Mouse (Mus musculus) heart, embryonic 13.5 days (tissue): ENCODE measurements around the gene Sox6. TPM values are rescaled to one million over a fixed set of nuclear protein-coding genes. Genes with fewer than 3 reads are reported as not detected.

Experiments used
- ATAC-seq: fragments of 200-750 bp; cut with Nextera tagmentation; 2 replicates; pipeline ENCODE4 v1.8.0; 2017; ENCODE audit warnings: moderate TSS enrichment; ENCODE audit not compliant: insufficient number of reproducible peaks, low FRiP score, low TSS enrichment; ENCODE audit errors: extremely low read depth
- H3K27ac ChIP-seq: fragments of 300-500 bp; sonication (generic); replicated peaks from 2 replicates; pipeline ENCODE4 v1.5.1; 2015; ENCODE audit warnings: moderate library complexity, mild to moderate bottlenecking, inconsistent platforms
- H3K27me3 ChIP-seq: fragments of 300-500 bp; sonication (generic); replicated peaks from 2 replicates; pipeline ENCODE4 v1.6.1; 2015; ENCODE audit warnings: mild to moderate bottlenecking, inconsistent platforms
- H3K36me3 ChIP-seq: fragments of 300-500 bp; sonication (generic); 2 replicates; pipeline ENCODE4 v1.6.1; 2015; ENCODE audit warnings: mild to moderate bottlenecking, inconsistent platforms
- H3K4me1 ChIP-seq: fragments of 300-500 bp; sonication (generic); 2 replicates; pipeline ENCODE4 v1.6.1; 2015; ENCODE audit warnings: inconsistent platforms
- H3K4me2 ChIP-seq: fragments of 300-500 bp; sonication (generic); 2 replicates; pipeline ENCODE4 v1.6.1; 2015; ENCODE audit warnings: inconsistent platforms, mild to moderate bottlenecking, moderate library complexity
- H3K4me3 ChIP-seq: fragments of 300-500 bp; sonication (generic); 2 replicates; pipeline ENCODE4 v1.5.1; 2015; ENCODE audit warnings: moderate library complexity, mild to moderate bottlenecking, inconsistent platforms
- H3K9ac ChIP-seq: fragments of 300-500 bp; sonication (generic); 2 replicates; pipeline ENCODE4 v1.6.1; 2015; ENCODE audit warnings: inconsistent platforms, mild to moderate bottlenecking, moderate library complexity
- H3K9me3 ChIP-seq: fragments of 300-500 bp; sonication (generic); 2 replicates; pipeline ENCODE4 v1.6.1; 2016; ENCODE audit warnings: inconsistent platforms
- whole genome bisulfite sequencing: fragments of 180-500 bp; shearing (Covaris S2); methylation state at CpG from one replicate; pipeline ENCODE4 v1.1.7; 2015; ENCODE audit warnings: mixed read lengths; 5-methylcytosine and 5-hydroxymethylcytosine counted together
- polyA plus RNA-seq: library from polyadenylated mRNA; unstranded; fragments of >200 nt; fragmentation: Nextera tagmentation; extraction: Ambion mirVana; gene quantifications from 2 replicates; pipeline ENCODE4 v1.2.1, GENCODE M21; 2015

The Sox6 gene
- polyA plus RNA-seq, 1 experiment from 2014 or later, result 27.2 TPM

DNA sequence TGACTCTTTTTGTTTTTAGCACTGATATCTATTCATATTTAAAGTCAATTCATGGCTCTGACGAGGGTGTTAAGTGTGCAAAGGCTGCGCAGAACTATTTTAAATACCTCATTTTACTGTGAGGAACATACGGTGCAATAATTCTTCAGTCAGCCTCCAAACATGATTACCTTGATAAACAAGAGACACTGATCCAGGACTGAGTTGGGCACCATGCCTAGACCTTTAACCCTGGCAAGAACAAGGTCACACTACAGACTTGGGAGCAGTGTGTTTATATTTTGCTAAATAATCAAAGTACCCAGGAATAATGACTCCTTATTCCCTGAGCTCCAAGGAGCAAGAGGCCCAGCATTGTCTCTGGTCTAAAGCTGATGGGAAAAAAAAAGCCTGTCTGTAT, 458.8 kb downstream of the Sox6 start:
- Histone ChIP-seq H3K9me3 (no peaks in the 10 kb centered on the region), H3K27me3 (no peaks in the 10 kb centered on the region), H3K4me1 (peaks cover 15% of the 10 kb centered on the region), H3K27ac (no peak overlapping the region), H3K9ac (no peak overlapping the region), H3K36me3 (no peaks in the 10 kb centered on the region), H3K4me3 (no peak overlapping the region), H3K4me2 (no peak overlapping the region)
- no peak for ATAC-seq
- 73% methylated on average over 3 of the region's 3 CpGs for WGBS

DNA sequence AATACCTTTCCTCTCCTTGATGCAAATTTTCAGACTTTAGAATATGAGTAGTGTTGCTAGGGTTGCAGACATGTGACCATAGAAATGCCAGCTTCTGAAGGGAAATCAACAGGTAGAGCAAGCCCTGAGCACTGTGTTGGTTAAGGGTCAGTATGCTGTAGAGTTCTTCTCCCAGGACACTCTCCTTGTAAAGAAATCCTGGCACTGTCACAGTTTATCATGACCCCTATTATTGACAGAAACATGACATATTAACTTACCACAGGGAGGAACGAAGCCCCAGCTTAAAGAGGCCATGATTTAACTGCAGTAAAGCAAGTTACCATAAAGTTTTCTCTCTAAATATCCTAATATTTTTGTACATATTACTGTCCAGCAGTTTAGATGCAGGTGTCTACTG, 462.2 kb downstream of the Sox6 start:
- Histone ChIP-seq H3K4me1 (peaks cover 18% of the 10 kb centered on the region), H3K27ac (no peak overlapping the region), H3K9ac (no peak overlapping the region), H3K36me3 (no peaks in the 10 kb centered on the region), H3K27me3 (no peaks in the 10 kb centered on the region), H3K4me2 (no peak overlapping the region), H3K9me3 (no peaks in the 10 kb centered on the region), H3K4me3 (no peak overlapping the region)
- 61% methylated on average over 1 of the region's 1 CpGs for WGBS
- no peak for ATAC-seq

DNA sequence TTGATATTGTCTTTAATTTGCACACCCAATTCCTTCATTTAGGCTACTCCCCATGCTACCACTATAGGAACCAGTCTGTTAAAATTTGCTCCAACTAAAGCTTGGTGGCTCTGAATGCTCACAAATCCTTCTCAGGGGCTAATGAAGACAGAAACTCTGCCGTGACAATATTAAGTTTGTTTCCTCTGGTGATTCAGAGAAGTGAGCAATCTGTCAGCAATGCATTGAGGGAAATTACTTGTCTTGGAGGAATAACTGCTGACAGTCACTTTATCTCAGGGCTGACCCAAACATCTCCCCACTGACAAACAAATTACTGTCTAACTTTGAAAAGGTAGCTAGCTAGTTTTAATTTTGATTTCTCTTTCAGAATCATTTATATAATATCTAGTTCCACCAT, 463.8 kb downstream of the Sox6 start:
- H3K9ac ChIP-seq, result no peak overlapping the region
- ATAC-seq, result no peak
- H3K9me3 ChIP-seq, result no peaks in the 10 kb centered on the region
- 33% methylated on average over 1 of the region's 1 CpGs for WGBS
- no peak overlapping the region for H3K4me3 ChIP-seq
- H3K36me3 ChIP-seq, result no peaks in the 10 kb centered on the region
- H3K27me3 ChIP-seq, result no peaks in the 10 kb centered on the region
- H3K4me1 ChIP-seq, result peaks cover 20% of the 10 kb centered on the region
- no peak overlapping the region for H3K4me2 ChIP-seq
- H3K27ac ChIP-seq, result no peak overlapping the region

DNA sequence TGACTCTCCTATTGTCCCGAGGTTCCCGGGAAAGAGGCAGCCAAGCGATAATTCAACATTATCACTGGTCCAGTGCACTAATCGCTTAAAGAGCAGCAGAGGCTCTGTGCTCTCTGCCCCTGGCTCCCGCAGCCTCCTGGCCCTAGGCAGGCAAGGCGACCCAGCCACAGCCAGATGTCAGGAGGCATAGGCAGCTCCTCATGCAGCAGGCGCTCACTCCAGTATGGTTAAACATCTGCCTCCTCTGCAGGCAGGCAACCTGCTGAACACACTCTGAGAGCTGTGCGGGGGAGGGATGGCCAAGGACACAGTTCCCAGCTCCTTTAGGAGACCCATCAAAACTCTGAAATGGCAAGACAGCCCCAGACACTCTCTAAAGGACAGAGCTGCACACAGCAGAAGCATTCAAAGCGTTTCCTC, 469.8 kb downstream of the Sox6 start:
- WGBS, result 27% methylated on average over 9 of the region's 9 CpGs
- no peak for ATAC-seq
- H3K4me3 ChIP-seq, result 0 out of 2 replicates have a peak overlapping the region, but pooled peaks have one; percentile 10
- H3K9me3 ChIP-seq, result no peaks in the 10 kb centered on the region
- peaks cover 32% of the 10 kb centered on the region for H3K4me1 ChIP-seq
- no peaks in the 10 kb centered on the region for H3K36me3 ChIP-seq
- peak overlapping the region; percentile 51 for H3K4me2 ChIP-seq
- no peaks in the 10 kb centered on the region for H3K27me3 ChIP-seq
- H3K27ac ChIP-seq, result peak overlapping the region; percentile 34; the same call in 1 of the 2 replicates
- peak overlapping the region; percentile 28; the same call in 1 of the 2 replicates for H3K9ac ChIP-seq

DNA sequence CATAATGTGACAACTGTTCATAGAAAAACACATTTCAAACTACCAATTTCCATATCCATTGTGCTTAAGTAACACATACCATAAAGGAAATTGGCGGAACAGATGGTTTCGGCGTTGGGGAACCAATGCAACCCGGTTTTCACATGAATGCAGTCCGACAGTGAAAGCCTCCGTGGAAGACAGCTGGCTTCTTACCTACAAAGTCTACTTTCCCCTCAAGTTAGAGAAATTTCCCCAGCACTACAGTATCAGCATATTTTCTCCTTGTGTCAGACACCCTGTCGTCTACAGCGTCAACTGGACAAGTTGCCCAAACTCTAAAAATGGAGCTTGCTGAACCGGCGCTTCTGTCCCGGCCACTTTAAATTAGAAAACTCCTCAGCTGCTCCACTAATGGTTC, 470.3 kb downstream of the Sox6 start:
- H3K4me3 ChIP-seq, result 0 out of 2 replicates have a peak overlapping the region, but pooled peaks have one; percentile 10
- peak overlapping the region; percentile 51 for H3K4me2 ChIP-seq
- 71% methylated on average over 11 of the region's 11 CpGs for WGBS
- H3K27ac ChIP-seq, result peak overlapping the region; percentile 34; the same call in 1 of the 2 replicates
- no peak overlapping the region for H3K9ac ChIP-seq
- no peaks in the 10 kb centered on the region for H3K9me3 ChIP-seq
- peaks cover 32% of the 10 kb centered on the region for H3K4me1 ChIP-seq
- no peaks in the 10 kb centered on the region for H3K36me3 ChIP-seq
- no peak for ATAC-seq
- H3K27me3 ChIP-seq, result no peaks in the 10 kb centered on the region

DNA sequence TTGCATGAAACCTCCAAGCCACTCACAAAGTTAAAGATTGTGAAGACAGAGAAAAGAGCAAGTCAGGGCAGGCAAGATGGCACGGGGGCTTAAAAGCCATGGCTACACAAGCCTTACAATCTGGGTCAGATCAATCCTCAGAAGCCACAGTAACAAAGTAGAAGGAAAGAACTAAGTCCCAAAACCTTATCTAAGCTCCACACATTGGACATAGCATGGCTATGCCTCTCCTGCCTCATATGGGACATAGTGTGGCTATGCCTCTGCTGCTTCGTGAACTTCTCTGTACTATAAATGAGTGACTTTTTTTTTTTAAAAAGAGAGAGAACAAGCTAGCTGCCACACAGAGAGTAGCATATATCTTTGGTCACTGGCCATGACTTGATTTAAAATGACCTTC, 471.8 kb downstream of the Sox6 start:
- no peak for ATAC-seq
- Histone ChIP-seq H3K4me3 (no peak overlapping the region), H3K9me3 (no peaks in the 10 kb centered on the region), H3K27ac (no peak overlapping the region), H3K9ac (no peak overlapping the region), H3K36me3 (no peaks in the 10 kb centered on the region), H3K27me3 (no peaks in the 10 kb centered on the region), H3K4me2 (no peak overlapping the region), H3K4me1 (peaks cover 32% of the 10 kb centered on the region)
- 85% methylated on average over 2 of the region's 2 CpGs for WGBS

DNA sequence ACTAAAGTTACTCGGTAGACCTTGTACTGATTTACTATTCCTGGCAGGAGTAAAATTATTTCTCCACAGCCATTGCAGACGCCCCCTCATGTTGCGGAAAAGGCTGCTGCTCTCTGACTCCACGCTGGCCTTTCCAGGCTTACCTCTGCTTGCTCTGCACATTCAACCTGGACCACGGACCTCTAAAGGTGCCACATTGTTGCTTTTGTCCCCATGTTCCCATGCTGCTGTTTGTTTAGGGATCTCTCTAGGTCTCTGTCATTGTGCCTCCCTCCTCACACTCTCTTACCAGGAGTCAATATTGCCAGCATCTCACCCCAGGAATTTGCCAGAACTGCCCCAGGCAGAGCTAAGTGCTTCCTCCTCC, 473.6 kb downstream of the Sox6 start:
- H3K9me3 ChIP-seq, result no peaks in the 10 kb centered on the region
- H3K36me3 ChIP-seq, result no peaks in the 10 kb centered on the region
- peaks cover 30% of the 10 kb centered on the region for H3K4me1 ChIP-seq
- no peak overlapping the region for H3K4me2 ChIP-seq
- no peak overlapping the region for H3K9ac ChIP-seq
- H3K4me3 ChIP-seq, result no peak overlapping the region
- no peak for ATAC-seq
- H3K27me3 ChIP-seq, result no peaks in the 10 kb centered on the region
- WGBS, result 67% methylated on average over 5 of the region's 5 CpGs
- H3K27ac ChIP-seq, result no peak overlapping the region

DNA sequence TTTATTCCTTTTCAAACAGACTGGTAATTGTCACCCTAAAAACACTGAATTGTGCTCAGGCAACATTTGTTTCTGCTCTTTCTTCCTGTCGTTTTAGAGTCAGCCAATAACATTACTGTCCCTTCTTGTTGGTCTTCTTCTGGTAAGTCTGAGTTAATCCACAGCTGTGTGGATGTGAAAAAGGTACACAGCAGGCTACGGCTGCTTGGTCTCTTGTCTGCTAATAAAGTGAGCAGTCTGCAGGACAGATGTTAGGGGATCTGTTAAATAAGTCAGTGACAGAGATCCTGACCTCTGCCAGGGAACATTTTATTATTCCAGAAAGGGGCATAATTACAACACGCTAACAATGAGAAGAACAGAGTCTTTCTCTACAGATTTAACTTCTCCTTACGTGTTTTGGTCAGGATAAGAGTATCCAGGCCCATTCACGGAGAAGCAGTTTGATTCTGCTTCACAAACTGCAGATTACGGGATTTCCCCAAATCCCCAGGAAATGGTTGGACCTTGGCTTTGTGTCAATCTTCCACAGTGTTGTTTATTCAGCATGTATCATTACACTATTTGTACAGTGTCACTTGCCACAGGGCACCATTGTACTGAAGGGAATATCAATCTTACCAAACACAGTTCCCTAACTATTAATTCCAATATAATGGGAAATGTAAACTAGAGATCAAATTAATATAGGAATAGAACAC, 474.1 kb downstream of the Sox6 start:
- Histone ChIP-seq H3K27ac (peak overlapping the region; percentile 51), H3K9ac (no peak overlapping the region), H3K36me3 (no peaks in the 10 kb centered on the region), H3K4me1 (peaks cover 30% of the 10 kb centered on the region), H3K4me3 (no peak overlapping the region), H3K27me3 (no peaks in the 10 kb centered on the region), H3K4me2 (no peak overlapping the region), H3K9me3 (no peaks in the 10 kb centered on the region)
- ATAC-seq, result no peak
- WGBS, result 51% methylated on average over 6 of the region's 6 CpGs

DNA sequence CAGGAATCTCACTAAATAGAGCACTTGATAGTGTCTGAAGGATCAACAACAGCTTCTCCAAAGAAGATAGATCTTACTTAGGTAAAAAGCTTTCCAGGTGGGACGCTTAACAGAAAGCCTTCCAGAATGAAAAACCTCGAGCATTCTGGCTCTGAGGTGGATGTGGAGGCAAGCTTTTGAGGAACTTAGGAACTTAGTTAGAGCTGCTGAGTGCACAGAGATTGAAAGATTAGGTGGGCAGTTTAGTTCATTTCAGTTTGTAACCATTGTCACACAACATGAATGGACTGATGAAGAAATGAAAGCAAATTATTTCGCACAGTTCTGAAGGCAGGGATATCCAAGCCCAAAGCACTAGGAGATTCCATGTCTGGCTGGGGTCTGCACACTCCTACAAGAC, 481.9 kb downstream of the Sox6 start:
- no peak for ATAC-seq
- H3K4me3 ChIP-seq, result no peak overlapping the region
- 56% methylated on average over 3 of the region's 3 CpGs for WGBS
- H3K9me3 ChIP-seq, result no peaks in the 10 kb centered on the region
- no peaks in the 10 kb centered on the region for H3K27me3 ChIP-seq
- no peak overlapping the region for H3K27ac ChIP-seq
- H3K4me2 ChIP-seq, result no peak overlapping the region
- no peaks in the 10 kb centered on the region for H3K36me3 ChIP-seq
- no peak overlapping the region for H3K9ac ChIP-seq
- peaks cover 7% of the 10 kb centered on the region; the same call in 1 of the 2 replicates for H3K4me1 ChIP-seq

DNA sequence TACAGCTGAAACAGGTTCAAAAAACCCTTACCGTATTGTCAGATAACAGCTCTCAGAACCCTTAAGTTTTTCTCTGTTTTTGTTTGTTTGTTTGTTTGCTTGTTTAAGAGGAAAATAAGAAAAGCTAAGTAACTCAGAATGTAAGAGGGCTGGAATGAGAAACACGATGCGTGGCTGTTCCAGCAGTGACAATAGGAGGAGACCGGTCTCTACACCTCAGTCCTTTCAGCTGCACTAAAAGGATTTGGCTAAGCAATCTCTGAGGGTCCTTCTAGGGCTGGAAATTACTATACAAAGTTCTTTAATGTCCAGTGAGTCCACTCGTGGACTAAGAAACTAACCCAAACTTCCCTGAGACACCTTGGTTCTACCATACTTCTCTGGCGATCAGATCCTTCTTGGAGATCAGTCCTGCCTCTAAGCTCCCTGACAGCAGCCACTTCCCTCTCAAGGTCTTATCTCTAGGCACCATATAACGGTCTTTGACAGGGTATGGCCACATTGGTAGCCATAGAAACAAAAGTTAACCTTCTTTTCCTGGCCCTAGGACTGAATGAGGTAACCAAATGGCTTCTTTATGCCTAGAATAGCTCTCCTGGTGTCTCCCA, 488.3 kb downstream of the Sox6 start:
- Histone ChIP-seq H3K36me3 (no peaks in the 10 kb centered on the region), H3K27ac (no peak overlapping the region), H3K27me3 (no peaks in the 10 kb centered on the region), H3K4me3 (no peak overlapping the region), H3K4me1 (peaks cover 11% of the 10 kb centered on the region), H3K9me3 (no peaks in the 10 kb centered on the region), H3K9ac (no peak overlapping the region), H3K4me2 (no peak overlapping the region)
- WGBS, result 58% methylated on average over 7 of the region's 7 CpGs
- ATAC-seq, result no peak

DNA sequence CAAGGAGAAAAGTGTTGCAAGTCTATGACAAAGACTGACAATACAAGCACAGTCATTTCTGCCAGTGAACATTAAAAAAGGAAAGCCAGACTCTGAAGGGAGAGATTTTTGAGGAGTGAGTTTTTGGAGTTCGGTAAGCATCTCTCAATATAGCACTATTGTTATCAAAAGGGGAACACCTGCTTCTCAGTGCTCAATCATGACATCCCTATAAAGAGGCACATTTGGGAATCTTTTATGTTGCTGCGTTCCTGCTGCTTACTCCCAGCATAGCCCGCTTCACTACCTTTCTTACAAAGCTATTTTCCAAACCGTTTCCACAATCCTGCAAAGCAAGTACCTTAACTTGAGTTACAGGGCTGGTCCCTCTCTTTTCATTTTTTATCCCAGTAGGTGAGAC, 488.9 kb downstream of the Sox6 start:
- Histone ChIP-seq H3K36me3 (no peaks in the 10 kb centered on the region), H3K9ac (no peak overlapping the region), H3K27ac (no peak overlapping the region), H3K4me1 (peaks cover 15% of the 10 kb centered on the region), H3K9me3 (no peaks in the 10 kb centered on the region), H3K4me3 (no peak overlapping the region), H3K4me2 (no peak overlapping the region), H3K27me3 (no peaks in the 10 kb centered on the region)
- no peak for ATAC-seq
- 80% methylated on average over 4 of the region's 4 CpGs for WGBS
